Mouse (Mus musculus) ES-Bruce4 (cell line): ENCODE measurements around the gene Tiprl.

Source experiments
- CTCF ChIP-seq: IDR thresholded peaks from one replicate; pipeline ENCODE4 v1.8.1; 2011; ENCODE audit warnings: low read depth, low read length
- POLR2A ChIP-seq: IDR thresholded peaks from one replicate; pipeline ENCODE4 v1.8.1; 2011; ENCODE audit warnings: low read length; ENCODE audit not compliant: insufficient read depth

GRCm38 (mm10) chr1:165170157-165170556 is 66.6 kb downstream of the Tiprl start:
- TF ChIP-seq POLR2A (no peak), CTCF (no peak)
